Mouse (Mus musculus): ENCODE data around the gene Rbm3. TPM values are rescaled to one million over a fixed set of nuclear protein-coding genes. Genes with fewer than 3 reads are reported as not detected.
A peak's percentile ranks its signal among the peaks of the same experiment; 100 is the strongest.

The Rbm3 gene
- polyA plus RNA-seq, 1 experiment, result 50.8 TPM

DNA sequence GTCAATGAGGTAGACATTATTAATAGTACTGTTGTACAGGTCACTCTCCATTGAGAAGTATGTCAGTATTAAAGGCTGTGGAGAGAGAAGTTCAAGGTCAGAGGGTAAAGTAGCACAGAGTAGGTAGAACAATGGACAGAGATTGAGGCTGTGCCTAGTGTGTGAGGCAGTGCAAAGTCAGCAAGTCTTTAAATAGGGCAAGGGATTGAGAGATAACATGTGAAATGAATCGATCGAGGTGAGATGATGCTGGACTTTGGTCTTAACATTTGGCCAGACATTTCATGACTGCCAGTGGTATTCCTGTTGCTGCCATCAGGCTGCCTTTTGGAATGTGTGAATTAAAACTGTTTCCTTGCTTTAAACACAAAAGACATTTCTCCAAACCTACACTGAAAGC, 33.2 kb upstream of the Rbm3 start:
- Histone ChIP-seq H3K27me3 (replicated peaks; ENCODE audit: control insufficient read depth, insufficient read depth, low read length) (no peaks in the 10 kb centered on the region), H3K4me3 (ENCODE audit: insufficient read depth, low read depth, low read length) (no peak overlapping the region), H3K4me1 (ENCODE audit: control insufficient read depth, insufficient read depth, low read length) (no peaks in the 10 kb centered on the region; the same call in 1 of the 2 replicates), H3K27ac (ENCODE audit: insufficient read depth, low read depth, low read length) (no peak overlapping the region), H3K36me3 (ENCODE audit: control insufficient read depth, insufficient read depth, low read length) (no peaks in the 10 kb centered on the region)
- no peak for DNase-seq
- 77% methylated on average over 2 of the region's 2 CpGs for WGBS
- TF ChIP-seq CTCF (conservative IDR thresholded peaks at IDR 0.05; ENCODE audit: insufficient read depth, insufficient read length, low read depth, low read length) (no peak), POLR2A (IDR thresholded peaks at IDR 0.05; ENCODE audit: low read depth, low read length) (no peak)

DNA sequence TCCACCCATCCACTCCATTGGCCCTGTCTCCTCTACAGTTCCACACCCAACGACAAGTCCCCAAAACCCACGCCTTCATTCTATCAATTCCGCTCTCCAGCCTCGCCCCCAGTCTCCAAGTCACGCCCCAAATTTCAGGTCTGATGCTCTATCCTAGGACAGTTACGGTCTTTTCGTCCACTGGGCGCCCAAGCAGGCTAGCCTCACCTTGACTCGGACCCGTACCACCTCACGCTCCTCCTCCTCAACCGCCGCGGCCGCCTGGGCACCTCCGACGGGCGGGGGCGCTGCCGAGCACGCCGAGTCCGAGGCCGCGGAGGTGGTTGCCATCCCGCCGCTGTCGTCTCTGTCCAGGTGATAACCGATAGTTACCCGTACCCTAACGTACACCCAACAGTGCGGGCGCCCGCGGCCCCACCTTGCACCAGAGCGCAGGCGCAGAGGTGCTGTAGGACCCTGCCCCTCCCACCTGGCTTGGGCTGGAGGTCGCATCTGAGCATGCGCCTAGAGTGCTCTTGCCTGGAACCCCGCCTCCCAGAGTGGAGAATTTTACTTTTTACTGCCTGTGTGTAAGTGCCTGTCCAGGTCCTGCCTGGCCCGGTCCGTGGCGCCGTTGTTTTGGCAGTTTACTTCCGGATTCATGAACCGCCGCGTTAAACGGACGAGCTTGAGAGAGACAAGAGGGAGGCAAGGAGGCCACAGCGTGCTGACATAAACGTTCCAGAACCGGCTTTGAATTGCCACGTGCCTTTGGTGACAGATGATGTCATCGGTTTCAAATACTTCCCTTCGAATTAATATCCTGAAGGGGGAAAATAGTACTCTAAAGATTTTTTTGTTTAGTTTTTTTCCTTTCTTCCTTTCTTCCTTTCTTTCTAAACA, 30.1 kb upstream of the Rbm3 start, which contains the start of gene Tbc1d25:
TSS of gene Tbc1d25 (minus strand) at position 678 of the 882 bp plus-strand sequence.
- Histone ChIP-seq H3K27me3 (replicated peaks; ENCODE audit: control insufficient read depth, insufficient read depth, low read length) (no peaks in the 10 kb centered on the region), H3K36me3 (ENCODE audit: control insufficient read depth, insufficient read depth, low read length) (no peaks in the 10 kb centered on the region), H3K4me3 (ENCODE audit: insufficient read depth, low read depth, low read length) (peak within 1 kb of the TSS; percentile 82), H3K4me1 (ENCODE audit: control insufficient read depth, insufficient read depth, low read length) (no peaks in the 10 kb centered on the region), H3K27ac (ENCODE audit: insufficient read depth, low read depth, low read length) (peak within 1 kb of the TSS; percentile 54; the same call in 1 of the 2 replicates)
- WGBS, result under 1% methylated on average over 56 of the region's 56 CpGs
- no peak for TF ChIP-seq POLR2A (IDR thresholded peaks at IDR 0.05; ENCODE audit: low read depth, low read length)
- 0 out of 2 replicates have a peak, but pooled peaks have one; percentile 21 for TF ChIP-seq CTCF (conservative IDR thresholded peaks at IDR 0.05; ENCODE audit: insufficient read depth, insufficient read length, low read depth, low read length)
- DNase-seq, result peak; percentile 96

DNA sequence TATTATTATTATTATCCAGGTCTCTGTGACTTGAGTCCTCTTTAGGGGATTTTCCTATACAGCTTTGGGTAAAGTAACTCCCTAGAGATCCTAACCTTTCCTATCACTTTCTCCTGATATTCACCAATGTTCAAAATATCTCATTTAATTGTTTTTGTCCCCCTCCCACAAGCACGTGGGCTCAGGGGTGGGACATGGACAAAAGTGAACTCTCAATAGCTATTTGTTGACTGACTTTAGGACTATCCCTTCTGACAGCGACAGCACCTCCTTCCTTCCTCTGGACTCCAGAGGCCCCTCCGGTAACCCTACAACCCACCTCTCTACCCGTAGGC, 29.5 kb upstream of the Rbm3 start:
- no peaks in the 10 kb centered on the region for H3K4me1 ChIP-seq (ENCODE audit: control insufficient read depth, insufficient read depth, low read length)
- H3K36me3 ChIP-seq (ENCODE audit: control insufficient read depth, insufficient read depth, low read length), result no peaks in the 10 kb centered on the region
- TF ChIP-seq POLR2A (IDR thresholded peaks at IDR 0.05; ENCODE audit: low read depth, low read length) (no peak), CTCF (conservative IDR thresholded peaks at IDR 0.05; ENCODE audit: insufficient read depth, insufficient read length, low read depth, low read length) (no peak)
- H3K4me3 ChIP-seq (ENCODE audit: insufficient read depth, low read depth, low read length), result peak overlapping the region; percentile 82
- WGBS, result 1% methylated on average over 4 of the region's 4 CpGs
- H3K27me3 ChIP-seq (replicated peaks; ENCODE audit: control insufficient read depth, insufficient read depth, low read length), result no peaks in the 10 kb centered on the region
- no peak overlapping the region for H3K27ac ChIP-seq (ENCODE audit: insufficient read depth, low read depth, low read length)
- no peak for DNase-seq

DNA sequence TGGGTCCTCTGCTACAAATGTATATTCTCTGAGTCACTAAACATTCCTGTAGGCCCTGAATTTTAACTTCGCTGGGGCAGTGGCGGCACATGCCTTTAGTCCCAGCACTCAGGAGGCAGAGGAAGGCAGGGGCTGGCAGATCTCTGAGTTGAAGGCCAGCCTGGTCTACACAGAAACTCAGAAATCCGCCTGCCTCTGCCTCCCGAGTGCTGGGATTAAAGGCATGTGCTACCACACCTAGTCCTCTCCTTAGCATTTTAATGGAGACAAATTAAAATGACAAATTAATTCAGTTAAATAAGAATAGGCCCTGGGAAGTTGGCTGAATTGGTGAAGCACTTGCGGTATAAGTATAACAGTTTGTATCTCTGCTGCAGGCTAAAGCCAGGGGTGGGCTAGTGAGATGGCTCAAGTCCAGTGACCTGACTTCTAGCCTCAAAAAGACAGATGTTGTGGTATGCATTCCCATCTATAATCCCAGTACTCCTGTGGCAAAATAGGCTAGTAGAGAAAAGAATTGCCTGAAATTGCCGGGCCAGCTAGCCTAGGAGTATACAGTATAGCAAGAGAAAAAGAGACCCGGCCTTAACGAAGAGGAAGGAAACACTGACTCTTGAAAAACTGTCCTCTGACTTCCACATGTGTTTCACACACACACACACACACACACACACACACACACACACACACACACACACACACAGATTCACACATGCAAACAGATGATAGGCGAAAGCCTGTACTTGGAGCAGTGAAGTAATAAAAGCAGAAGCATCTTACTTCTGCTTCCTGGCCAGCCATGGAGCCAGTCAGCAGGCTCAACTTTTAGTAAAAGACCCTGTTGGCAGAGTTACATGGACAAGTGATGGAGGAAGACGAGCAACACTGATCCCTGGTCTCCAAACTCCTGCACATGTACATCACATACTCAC, 22.3 kb upstream of the Rbm3 start:
- H3K27ac ChIP-seq (ENCODE audit: insufficient read depth, low read depth, low read length), result no peak overlapping the region

DNA sequence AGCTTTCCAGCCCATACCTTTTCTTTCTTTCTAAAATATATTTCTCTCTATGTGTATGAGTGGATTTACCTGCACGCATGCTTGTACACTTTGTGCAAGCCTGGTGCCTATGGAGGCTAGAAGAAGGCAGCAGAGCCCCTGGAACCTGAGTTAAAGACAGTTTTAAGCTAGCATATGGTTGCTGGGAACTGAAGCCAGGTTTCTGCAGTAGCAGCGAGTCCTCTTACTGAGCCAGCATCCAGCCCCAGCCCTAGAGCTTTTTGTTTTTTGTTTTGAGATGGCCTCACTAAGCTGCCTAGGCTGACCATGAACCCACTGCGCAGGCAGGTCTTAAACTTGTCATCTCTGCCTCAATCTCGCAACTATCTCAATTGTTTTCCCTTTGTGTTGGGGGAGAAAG, 18.8 kb upstream of the Rbm3 start:
- no peak overlapping the region for H3K27ac ChIP-seq (ENCODE audit: insufficient read depth, low read depth, low read length)
- no peak overlapping the region for H3K4me3 ChIP-seq (ENCODE audit: insufficient read depth, low read depth, low read length)
- H3K36me3 ChIP-seq (ENCODE audit: control insufficient read depth, insufficient read depth, low read length), result peaks cover 1% of the 10 kb centered on the region
- no peak for DNase-seq
- TF ChIP-seq POLR2A (IDR thresholded peaks at IDR 0.05; ENCODE audit: low read depth, low read length) (no peak), CTCF (conservative IDR thresholded peaks at IDR 0.05; ENCODE audit: insufficient read depth, insufficient read length, low read depth, low read length) (no peak)
- H3K27me3 ChIP-seq (replicated peaks; ENCODE audit: control insufficient read depth, insufficient read depth, low read length), result no peaks in the 10 kb centered on the region
- 97% methylated on average over 4 of the region's 4 CpGs for WGBS
- no peaks in the 10 kb centered on the region for H3K4me1 ChIP-seq (ENCODE audit: control insufficient read depth, insufficient read depth, low read length)

More for the DNA sequence above, 22.3 kb upstream of the Rbm3 start:
- 96% methylated on average over 10 of the region's 10 CpGs for WGBS
- peaks cover 1% of the 10 kb centered on the region; the same call in 1 of the 2 replicates for H3K36me3 ChIP-seq (ENCODE audit: control insufficient read depth, insufficient read depth, low read length)
- H3K4me3 ChIP-seq (ENCODE audit: insufficient read depth, low read depth, low read length), result no peak overlapping the region
- H3K4me1 ChIP-seq (ENCODE audit: control insufficient read depth, insufficient read depth, low read length), result no peaks in the 10 kb centered on the region
- H3K27me3 ChIP-seq (replicated peaks; ENCODE audit: control insufficient read depth, insufficient read depth, low read length), result no peaks in the 10 kb centered on the region
- no peak for DNase-seq
- TF ChIP-seq POLR2A (IDR thresholded peaks at IDR 0.05; ENCODE audit: low read depth, low read length) (no peak), CTCF (conservative IDR thresholded peaks at IDR 0.05; ENCODE audit: insufficient read depth, insufficient read length, low read depth, low read length) (no peak)

DNA sequence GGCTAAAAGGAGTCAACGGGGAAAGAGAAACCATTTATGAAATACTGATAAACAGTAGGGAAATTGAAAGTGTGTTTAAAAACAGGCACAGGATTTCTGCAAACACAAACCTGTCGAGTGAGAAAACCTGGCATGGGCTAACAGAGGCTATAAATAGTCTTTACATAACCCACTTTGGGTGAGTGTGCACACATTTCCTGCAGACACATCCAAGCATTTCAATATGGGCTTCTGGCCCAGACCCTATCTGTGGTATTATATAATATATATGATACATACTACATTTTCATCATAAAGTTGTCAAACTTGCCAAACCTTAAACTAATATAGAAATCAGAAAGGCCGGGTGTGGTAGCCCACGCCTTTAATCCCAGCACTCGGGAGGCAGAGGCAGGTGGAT, 17.4 kb upstream of the Rbm3 start:
- Histone ChIP-seq H3K27ac (ENCODE audit: insufficient read depth, low read depth, low read length) (no peak overlapping the region), H3K4me3 (ENCODE audit: insufficient read depth, low read depth, low read length) (no peak overlapping the region), H3K27me3 (replicated peaks; ENCODE audit: control insufficient read depth, insufficient read depth, low read length) (no peaks in the 10 kb centered on the region), H3K4me1 (ENCODE audit: control insufficient read depth, insufficient read depth, low read length) (no peaks in the 10 kb centered on the region), H3K36me3 (ENCODE audit: control insufficient read depth, insufficient read depth, low read length) (peaks cover 1% of the 10 kb centered on the region)
- TF ChIP-seq POLR2A (IDR thresholded peaks at IDR 0.05; ENCODE audit: low read depth, low read length), result no peak
- TF ChIP-seq CTCF (conservative IDR thresholded peaks at IDR 0.05; ENCODE audit: insufficient read depth, insufficient read length, low read depth, low read length), result no peak
- 74% methylated on average over 5 of the region's 5 CpGs for WGBS
- no peak for DNase-seq
